Mouse (Mus musculus): Measurements from ENCODE around the gene Arhgdib. TPM values are rescaled to one million over a fixed set of nuclear protein-coding genes. Genes with fewer than 3 reads are reported as not detected.

Arhgdib gene
- total and polyA plus RNA-seq, 3 experiments: 24.0 to 41.7 (median 30.4) TPM

DNA sequence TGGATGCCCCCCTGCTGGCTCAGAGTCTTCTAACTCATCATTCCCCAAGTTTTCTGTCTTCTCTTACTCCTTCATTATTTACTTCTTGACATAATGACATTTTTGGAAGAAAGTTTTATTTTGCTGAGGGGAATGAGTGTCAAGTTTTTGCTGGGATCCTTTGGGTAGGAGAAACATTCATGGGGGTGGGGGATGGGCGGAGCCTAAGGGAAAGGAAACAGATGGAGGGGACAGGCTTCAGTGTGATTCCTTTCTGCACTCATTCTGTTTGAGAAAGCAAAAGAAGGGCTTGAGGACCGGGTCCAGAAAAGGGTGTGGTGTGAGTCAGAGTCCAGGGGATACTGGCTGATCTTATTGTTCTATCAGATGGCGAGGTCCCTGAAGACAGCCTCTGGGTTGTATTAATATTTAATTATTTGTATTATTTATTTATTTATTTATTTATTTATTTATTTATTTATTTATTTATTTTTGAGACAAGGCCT, 58.2 kb downstream of the Arhgdib start:
- intact Hi-C loops (cut with DNase I): no loop called here
- no peaks in the 10 kb centered on the region for H3K36me3 ChIP-seq (ENCODE audit: control insufficient read depth, insufficient read depth, low read length)
- no peak overlapping the region for H3K9ac ChIP-seq (ENCODE audit: low read depth, low read length)
- peaks cover 2% of the 10 kb centered on the region for H3K4me1 ChIP-seq (ENCODE audit: control insufficient read depth, insufficient read depth, low read length)
- TF ChIP-seq EP300 (IDR thresholded peaks at IDR 0.05; ENCODE audit: insufficient read depth, low read depth, low read length) (no peak), POLR2A (IDR thresholded peaks at IDR 0.05; ENCODE audit: insufficient read depth, low read depth, low read length) (no peak), CTCF (IDR thresholded peaks at IDR 0.05) (no peak)
- DNase-seq: no peak
- H3K27me3 ChIP-seq (ENCODE audit: control insufficient read depth, insufficient read depth, low read length): no peaks in the 10 kb centered on the region
- H3K27ac ChIP-seq: no peak overlapping the region
- 59% methylated on average over 3 of the region's 3 CpGs for WGBS
- H3K79me2 ChIP-seq (replicated peaks; ENCODE audit: control insufficient read depth, insufficient read depth, low read length): no peaks in the 10 kb centered on the region
- H3K4me3 ChIP-seq: no peak overlapping the region

DNA sequence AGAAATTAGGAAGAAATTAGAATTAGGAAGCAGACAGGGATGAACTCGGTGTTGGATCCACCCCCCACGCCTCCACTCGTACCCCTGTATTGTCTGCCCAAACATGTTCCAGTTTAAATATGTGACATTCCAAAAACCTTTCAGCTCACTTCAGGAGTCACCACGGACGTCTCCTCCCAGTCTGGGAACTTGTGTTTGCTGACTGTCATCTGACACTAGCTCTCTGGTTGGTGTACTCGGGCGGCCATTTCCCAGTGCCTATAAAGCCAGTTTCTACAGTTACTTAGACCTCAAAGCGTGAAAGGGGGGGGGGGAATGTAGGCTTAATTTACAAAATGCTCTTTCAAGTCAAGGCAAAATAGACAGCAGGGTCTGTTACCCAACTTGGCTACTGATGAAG, 60.0 kb downstream of the Arhgdib start:
- Histone ChIP-seq H3K27me3 (ENCODE audit: control insufficient read depth, insufficient read depth, low read length) (no peaks in the 10 kb centered on the region), H3K9ac (ENCODE audit: low read depth, low read length) (no peak overlapping the region), H3K36me3 (ENCODE audit: control insufficient read depth, insufficient read depth, low read length) (no peaks in the 10 kb centered on the region), H3K4me3 (no peak overlapping the region), H3K27ac (no peak overlapping the region), H3K79me2 (replicated peaks; ENCODE audit: control insufficient read depth, insufficient read depth, low read length) (no peaks in the 10 kb centered on the region), H3K4me1 (ENCODE audit: control insufficient read depth, insufficient read depth, low read length) (no peaks in the 10 kb centered on the region; the same call in 1 of the 2 replicates)
- no peak for DNase-seq
- 82% methylated on average over 8 of the region's 8 CpGs for WGBS
- TF ChIP-seq POLR2A (IDR thresholded peaks at IDR 0.05; ENCODE audit: insufficient read depth, low read depth, low read length): no peak
- no peak for TF ChIP-seq EP300 (IDR thresholded peaks at IDR 0.05; ENCODE audit: insufficient read depth, low read depth, low read length)
- no peak for TF ChIP-seq CTCF (IDR thresholded peaks at IDR 0.05)
- intact Hi-C loops (cut with DNase I): no loop called here

DNA sequence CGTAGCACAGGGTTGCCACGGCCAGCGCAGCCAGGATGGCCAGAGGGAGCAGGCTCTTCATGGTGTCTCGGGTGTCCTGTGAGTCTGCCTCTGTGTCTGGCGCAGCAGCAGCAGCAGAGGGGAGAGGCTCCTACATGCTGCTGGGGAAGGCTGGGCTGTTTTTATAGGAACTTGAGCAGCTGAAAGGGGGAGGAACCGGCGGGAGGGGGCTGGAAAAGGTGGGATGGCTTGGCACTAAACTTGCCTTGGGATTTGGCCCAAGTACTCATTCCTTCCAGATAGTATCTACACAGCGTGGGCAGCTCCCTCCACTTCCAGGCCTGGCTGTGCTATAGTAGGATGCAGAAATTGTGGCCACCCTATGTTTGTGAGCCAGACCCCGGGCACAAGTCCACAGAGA, 66.0 kb downstream of the Arhgdib start, which contains the start of gene Mgp:
Gene Mgp, minus strand, starts transcription at position 154 of the 400 bp plus-strand sequence.
- no peaks in the 10 kb centered on the region for H3K4me1 ChIP-seq (ENCODE audit: control insufficient read depth, insufficient read depth, low read length)
- TF ChIP-seq EP300 (IDR thresholded peaks at IDR 0.05; ENCODE audit: insufficient read depth, low read depth, low read length): 0 out of 2 replicates have a peak, but pooled peaks have one; percentile 33
- TF ChIP-seq POLR2A (IDR thresholded peaks at IDR 0.05; ENCODE audit: insufficient read depth, low read depth, low read length): peak; percentile 98
- no peak for TF ChIP-seq CTCF (IDR thresholded peaks at IDR 0.05)
- peak within 1 kb of the TSS; percentile 43 for H3K4me3 ChIP-seq
- H3K9ac ChIP-seq (ENCODE audit: low read depth, low read length): peak within 1 kb of the TSS; percentile 85
- WGBS: 24% methylated on average over 9 of the region's 9 CpGs
- no peaks in the 10 kb centered on the region for H3K27me3 ChIP-seq (ENCODE audit: control insufficient read depth, insufficient read depth, low read length)
- H3K27ac ChIP-seq: peak within 1 kb of the TSS; percentile 65
- no peaks in the 10 kb centered on the region for H3K36me3 ChIP-seq (ENCODE audit: control insufficient read depth, insufficient read depth, low read length)
- no peaks in the 10 kb centered on the region for H3K79me2 ChIP-seq (replicated peaks; ENCODE audit: control insufficient read depth, insufficient read depth, low read length)
- DNase-seq: peak; percentile 73 to 74
- intact Hi-C loops (cut with DNase I): no loop called here

DNA sequence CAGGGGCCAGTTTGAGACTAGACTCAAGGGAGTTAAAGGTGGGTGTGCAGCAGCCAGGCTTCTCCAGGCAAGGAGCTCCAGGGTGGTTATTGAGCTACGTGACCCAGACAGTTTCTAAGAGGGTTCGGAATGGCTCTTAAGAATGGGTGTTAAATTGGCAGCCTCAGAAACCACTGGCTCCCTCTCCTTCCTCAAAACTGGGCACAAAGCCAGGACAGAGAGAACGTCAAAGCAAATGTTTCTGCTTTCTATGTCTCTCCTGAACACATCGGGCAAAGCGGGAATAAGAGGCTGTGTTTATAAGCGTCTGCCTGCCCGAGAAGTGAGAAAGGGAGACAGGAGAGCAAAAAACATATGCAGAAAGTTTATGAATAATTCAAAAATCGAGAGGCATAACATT, 67.1 kb downstream of the Arhgdib start:
- Histone ChIP-seq H3K79me2 (replicated peaks; ENCODE audit: control insufficient read depth, insufficient read depth, low read length) (no peaks in the 10 kb centered on the region), H3K36me3 (ENCODE audit: control insufficient read depth, insufficient read depth, low read length) (no peaks in the 10 kb centered on the region), H3K27ac (peak overlapping the region; percentile 65), H3K27me3 (ENCODE audit: control insufficient read depth, insufficient read depth, low read length) (no peaks in the 10 kb centered on the region), H3K4me3 (peak overlapping the region; percentile 43), H3K4me1 (ENCODE audit: control insufficient read depth, insufficient read depth, low read length) (no peaks in the 10 kb centered on the region), H3K9ac (ENCODE audit: low read depth, low read length) (peak overlapping the region; percentile 67)
- peak in 1 of 2 experiments; percentile 38 for DNase-seq
- intact Hi-C loops (cut with DNase I): no loop called here
- WGBS: 15% methylated on average over 8 of the region's 8 CpGs
- TF ChIP-seq EP300 (IDR thresholded peaks at IDR 0.05; ENCODE audit: insufficient read depth, low read depth, low read length) (no peak), CTCF (IDR thresholded peaks at IDR 0.05) (no peak), POLR2A (IDR thresholded peaks at IDR 0.05; ENCODE audit: insufficient read depth, low read depth, low read length) (peak; percentile 40; the same call in 1 of the 2 replicates)

Other genes starting within 250 kb of the Arhgdib start
- gene Gucy2c, start 160.1 kb downstream of the Arhgdib start, total RNA-seq (2021): not detected
- not detected in 2 replicates for gene Gucy2c, start 160.1 kb downstream of the Arhgdib start, polyA plus RNA-seq (2012; rRNA removed)
- 1 to 10 TPM; 5.9 to 6.5 TPM for gene Hist4h4, start 137.5 kb downstream of the Arhgdib start, total RNA-seq (2021)
- gene Hist4h4, start 137.5 kb downstream of the Arhgdib start, polyA plus RNA-seq (2012; rRNA removed): 0.16 and 0.56 TPM in 2 replicates
- 10 to 100 TPM; 29.4 to 30.1 TPM for gene H2afj, start 133.7 kb downstream of the Arhgdib start, total RNA-seq (2021)
- 24.6 and 49.4 TPM in 2 replicates for gene H2afj, start 133.7 kb downstream of the Arhgdib start, polyA plus RNA-seq (2012; rRNA removed)
- 1 to 10 TPM in 1 of 2 experiments, under 1 TPM in 1; 0.44 to 1.8 TPM for gene BC049715, start 114.3 kb downstream of the Arhgdib start, total RNA-seq (2021)
- 0.59 and 0.61 TPM in 2 replicates for gene BC049715, start 114.3 kb downstream of the Arhgdib start, polyA plus RNA-seq (2012; rRNA removed)
- gene Wbp11, start 113.7 kb downstream of the Arhgdib start, total RNA-seq (2021): 10 to 100 TPM; 67.6 to 68.1 TPM
- gene Wbp11, start 113.7 kb downstream of the Arhgdib start, polyA plus RNA-seq (2012; rRNA removed): 28.7 and 28.9 TPM in 2 replicates
- gene Smco3, start 106.4 kb downstream of the Arhgdib start, total RNA-seq (2021): not detected
- gene Smco3, start 106.4 kb downstream of the Arhgdib start, polyA plus RNA-seq (2012; rRNA removed): 0.04 TPM in 1 of 2 replicates, not detected in the other
- 10 to 100 TPM; 16.3 to 19.6 TPM for gene Art4, start 84.2 kb downstream of the Arhgdib start, total RNA-seq (2021)
- gene Art4, start 84.2 kb downstream of the Arhgdib start, polyA plus RNA-seq (2012; rRNA removed): 12.8 and 19.9 TPM in 2 replicates
- gene Mgp, start 66.1 kb downstream of the Arhgdib start, total RNA-seq (2021): 100 to 1,000 TPM; 409 to 433 TPM
- gene Mgp, start 66.1 kb downstream of the Arhgdib start, polyA plus RNA-seq (2012; rRNA removed): 1,071 and 1,296 TPM in 2 replicates
- not detected for gene Erp27, start 19.7 kb downstream of the Arhgdib start, total RNA-seq (2021)
- 0.29 and 0.51 TPM in 2 replicates for gene Erp27, start 19.7 kb downstream of the Arhgdib start, polyA plus RNA-seq (2012; rRNA removed)
- gene Pde6h, start 18.1 kb downstream of the Arhgdib start, total RNA-seq (2021): under 1 TPM in 1 of 2 experiments, not detected in 1; 0.30 TPM
- 0.04 and 0.26 TPM in 2 replicates for gene Pde6h, start 18.1 kb downstream of the Arhgdib start, polyA plus RNA-seq (2012; rRNA removed)
- 1 to 10 TPM; 3.2 to 4.5 TPM for gene Rerg, start 228.6 kb upstream of the Arhgdib start, total RNA-seq (2021)
- gene Rerg, start 228.6 kb upstream of the Arhgdib start, polyA plus RNA-seq (2012; rRNA removed): 1.5 and 2.5 TPM in 2 replicates

All from heart, adult 2 months (tissue).